Mouse (Mus musculus) liver, adult (tissue): ENCODE measurements around the gene Crcp.

ENCODE experiments used
- GATA4 ChIP-seq: IDR thresholded peaks from 2 replicates; pipeline ENCODE4 v1.6.1; 2014; ENCODE audit warnings: mild to moderate bottlenecking, low read length; ENCODE audit not compliant: insufficient replicate concordance

The Crcp gene

DNA sequence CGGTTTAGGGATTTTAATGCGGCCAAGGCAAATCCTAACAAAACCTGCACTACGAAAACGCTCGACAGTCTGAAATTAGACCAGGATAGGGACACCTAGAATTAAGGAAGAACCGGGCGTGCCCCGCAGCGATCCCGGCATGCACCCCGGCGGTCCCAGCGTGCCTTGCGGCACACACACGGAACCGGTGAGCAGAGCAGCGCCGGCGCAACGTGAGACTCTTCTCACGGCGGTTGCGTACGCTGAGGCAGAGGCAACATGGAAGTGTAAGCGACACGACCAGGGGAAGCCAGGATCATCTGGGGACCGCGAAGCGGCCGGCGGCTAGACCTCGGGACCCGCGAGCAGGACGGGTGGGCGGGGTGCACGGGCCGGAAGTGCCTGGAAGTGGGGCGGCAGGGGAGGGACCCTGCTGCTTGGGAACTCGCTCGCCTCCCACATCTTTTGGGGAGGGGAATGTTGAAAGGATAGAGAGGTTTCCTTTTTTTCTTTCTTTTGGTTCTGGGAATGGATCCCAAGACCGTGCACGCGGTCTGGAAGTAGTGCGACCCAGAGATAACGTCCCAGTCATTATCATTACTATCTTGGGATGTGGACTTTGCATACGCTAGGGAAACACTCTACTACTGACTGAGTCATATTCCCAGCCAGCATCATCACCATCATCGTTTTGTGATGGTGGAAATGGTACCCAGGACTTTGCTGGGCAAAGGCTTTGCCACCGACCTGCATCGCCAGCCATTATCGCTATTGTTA lies at the start of gene Crcp, which contains the start of gene Asl:
Gene Crcp (plus strand): TSS at position 149 of the 756 bp plus-strand sequence.
Gene Asl (minus strand): TSS at position 106 of the 756 bp plus-strand sequence.
- no peak; the same call in 1 of the 2 replicates for TF ChIP-seq GATA4

DNA sequence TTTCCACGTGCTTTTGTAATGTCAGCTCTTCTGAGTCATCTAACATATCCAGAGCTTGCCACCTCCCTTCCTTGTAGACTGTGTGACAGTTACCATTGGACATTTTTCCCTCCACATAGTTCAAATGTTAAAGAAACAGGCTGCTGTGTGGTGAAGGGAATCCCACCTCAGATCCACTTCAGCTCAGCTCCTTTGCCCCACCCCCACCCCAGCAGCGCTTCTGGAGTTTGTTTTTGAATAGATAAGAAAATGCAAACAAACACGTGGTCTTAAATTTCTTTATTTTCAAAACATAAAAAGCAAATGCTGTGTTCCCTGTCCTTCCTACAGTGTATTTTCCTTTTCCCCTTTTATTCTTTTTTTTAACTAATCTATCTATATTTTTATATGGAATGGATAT lies 48.9 kb upstream of the Crcp start:
- no peak for TF ChIP-seq GATA4

DNA sequence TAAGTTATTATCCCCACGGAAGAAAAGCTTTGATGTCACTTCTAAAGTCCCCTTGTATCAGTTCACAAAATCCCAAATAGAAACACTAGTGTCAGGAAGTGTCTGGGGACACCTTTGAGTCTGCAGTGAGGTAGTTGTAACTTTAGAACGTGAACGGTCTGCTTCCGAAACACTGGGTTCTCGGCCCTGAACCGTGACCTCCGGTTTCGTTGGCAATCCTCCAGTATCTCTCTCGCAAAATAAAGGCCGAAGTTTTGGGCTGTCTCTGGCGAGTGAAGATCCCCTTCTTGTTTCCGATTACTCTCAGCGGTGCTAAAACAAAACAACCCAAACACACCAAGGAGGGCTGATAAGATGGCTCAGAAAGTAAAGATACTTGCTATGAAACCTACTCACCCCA lies 39.7 kb upstream of the Crcp start:
- TF ChIP-seq GATA4 = no peak

DNA sequence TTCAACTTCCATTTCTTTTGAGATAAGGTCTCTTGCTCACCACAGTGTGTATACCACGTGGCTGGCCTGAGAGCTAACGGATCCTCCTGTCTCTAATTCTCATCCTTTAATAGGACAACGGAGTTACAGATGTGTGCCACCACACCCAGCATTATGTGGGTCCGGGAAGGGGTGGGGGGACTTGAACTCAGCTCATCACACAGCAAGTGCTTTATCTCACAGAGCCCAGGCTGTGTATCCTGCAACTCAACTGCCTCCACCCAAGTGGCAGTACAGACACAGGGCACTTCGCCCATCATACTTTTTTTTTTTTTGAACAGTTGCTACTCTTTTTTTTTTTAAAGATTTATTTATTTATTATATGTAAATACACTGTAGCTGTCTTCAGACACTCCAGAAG lies 37.2 kb upstream of the Crcp start:
- no peak for TF ChIP-seq GATA4

DNA sequence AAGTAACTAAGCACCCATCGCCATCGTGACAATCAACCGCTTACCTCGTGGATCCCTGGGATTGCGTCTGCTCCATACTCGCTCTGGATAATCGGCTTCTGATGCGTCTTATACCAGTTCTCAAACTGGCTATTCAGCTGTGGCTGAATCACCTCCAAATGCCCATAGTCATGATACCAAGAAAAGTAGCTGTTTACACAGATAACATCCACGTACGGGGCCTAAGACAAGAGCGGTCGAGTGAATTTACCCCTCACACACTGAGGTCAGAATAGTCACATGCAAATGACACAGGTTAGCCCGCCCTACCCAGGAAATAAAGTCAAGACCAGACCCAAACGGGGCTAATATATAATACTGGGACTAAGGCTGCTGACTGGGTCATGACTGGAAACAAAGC lies 35.7 kb upstream of the Crcp start:
- TF ChIP-seq GATA4 = no peak

DNA sequence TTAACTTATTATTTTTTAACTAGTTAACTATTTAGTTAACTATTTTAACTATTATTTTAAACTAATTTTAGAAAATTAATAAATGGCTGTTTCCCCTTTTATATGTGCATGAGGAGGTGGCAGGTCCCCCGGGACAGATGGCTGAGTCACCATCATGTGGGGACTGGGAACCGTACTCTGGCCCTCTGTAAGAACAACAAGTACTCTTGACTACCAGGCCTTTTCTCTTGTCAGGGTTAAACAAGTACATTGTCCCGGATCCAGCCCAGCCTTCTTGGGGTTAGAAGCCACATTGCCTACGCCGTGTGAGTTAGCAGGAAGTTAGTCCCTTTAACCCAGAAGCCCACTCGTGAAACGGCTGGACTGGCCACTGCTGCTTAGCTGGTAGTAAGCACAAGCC lies 34.1 kb upstream of the Crcp start:
- no peak for TF ChIP-seq GATA4

DNA sequence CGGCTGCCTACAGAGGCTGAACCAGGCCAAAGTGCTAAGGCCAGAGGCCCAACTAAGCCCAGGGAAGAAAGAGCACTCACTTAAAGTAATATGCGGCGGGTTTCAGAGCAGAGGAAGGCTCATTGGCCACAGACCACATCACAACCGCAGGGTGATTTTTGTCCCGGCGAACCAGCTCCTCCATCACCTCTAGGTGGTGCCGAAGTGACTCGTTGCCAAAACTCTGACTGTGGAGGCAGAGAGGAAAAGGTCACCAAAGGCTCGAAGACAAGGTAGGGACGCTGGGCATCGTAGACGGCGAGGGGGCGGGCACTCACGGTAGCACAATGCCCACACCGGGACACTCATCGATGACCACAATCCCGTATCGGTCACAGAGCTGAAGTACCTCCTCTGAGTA lies 31.4 kb upstream of the Crcp start:
- no peak for TF ChIP-seq GATA4

DNA sequence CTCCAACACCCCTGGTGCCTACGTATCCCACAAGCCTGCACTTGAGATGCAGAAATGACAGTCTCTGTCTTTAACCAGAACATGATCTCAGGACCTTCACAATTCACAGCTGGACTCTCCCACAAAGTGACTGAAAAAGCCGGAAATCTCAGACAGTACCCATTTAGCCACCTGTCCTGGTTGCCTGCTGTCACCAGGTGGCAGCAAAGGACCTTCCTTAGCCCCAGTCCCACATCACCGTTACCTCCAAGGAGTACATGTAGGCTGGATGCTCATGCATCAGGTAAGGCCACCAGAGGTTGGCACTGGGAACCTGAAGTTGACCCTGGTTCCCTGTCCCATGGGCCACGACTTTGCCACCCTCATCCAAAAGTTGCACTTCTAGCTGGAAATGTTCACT lies 30.0 kb upstream of the Crcp start:
- no peak for TF ChIP-seq GATA4

DNA sequence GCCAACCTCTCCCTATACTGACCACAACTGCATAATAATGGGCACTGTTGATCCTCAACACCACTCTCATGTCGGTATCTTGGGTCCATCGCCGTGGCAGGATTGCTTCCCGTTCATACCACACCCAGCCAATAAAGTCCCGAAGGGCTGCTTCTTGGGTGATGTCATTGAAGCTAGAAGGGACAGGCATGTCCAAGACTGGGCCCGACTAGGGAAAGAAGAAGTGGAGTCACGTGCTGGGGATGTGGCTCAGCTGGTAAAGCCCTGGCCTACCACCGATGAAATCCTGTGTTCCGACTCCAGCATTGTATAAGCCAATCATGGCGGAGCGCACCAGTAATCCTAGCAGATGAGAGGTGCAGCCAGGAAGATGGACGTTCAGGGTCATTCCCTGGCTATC lies 28.4 kb upstream of the Crcp start:
- no peak for TF ChIP-seq GATA4

DNA sequence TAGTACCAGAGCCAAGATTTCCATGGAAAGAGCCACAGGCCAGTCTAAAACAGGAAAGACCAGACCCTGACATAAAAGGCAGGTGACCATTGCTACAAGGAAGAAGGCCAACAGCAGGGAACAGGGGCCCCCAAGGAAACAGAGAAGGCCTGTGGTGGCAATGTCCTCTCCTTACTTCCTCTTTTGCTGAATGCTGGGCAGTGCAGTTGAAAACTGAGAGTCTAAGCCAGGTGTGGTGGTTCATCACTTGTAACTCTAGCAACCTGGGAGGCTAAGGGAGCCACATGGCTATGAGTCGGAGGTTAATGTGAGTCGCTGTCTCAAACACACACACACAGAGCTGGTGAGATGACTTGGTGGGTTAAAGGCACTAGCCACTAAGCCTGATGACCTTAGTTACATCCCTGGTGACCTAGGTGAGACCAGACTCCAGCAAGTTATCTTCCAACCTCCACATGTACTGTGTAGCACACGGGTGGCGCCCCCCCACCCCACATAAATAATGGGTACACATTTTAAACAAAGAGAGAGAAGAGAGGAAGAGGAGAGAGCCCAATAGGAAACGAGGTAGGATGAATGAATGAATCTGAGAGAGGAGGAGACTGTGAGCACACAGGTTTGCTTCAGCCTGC lies 27.6 kb upstream of the Crcp start:
- no peak for TF ChIP-seq GATA4

DNA sequence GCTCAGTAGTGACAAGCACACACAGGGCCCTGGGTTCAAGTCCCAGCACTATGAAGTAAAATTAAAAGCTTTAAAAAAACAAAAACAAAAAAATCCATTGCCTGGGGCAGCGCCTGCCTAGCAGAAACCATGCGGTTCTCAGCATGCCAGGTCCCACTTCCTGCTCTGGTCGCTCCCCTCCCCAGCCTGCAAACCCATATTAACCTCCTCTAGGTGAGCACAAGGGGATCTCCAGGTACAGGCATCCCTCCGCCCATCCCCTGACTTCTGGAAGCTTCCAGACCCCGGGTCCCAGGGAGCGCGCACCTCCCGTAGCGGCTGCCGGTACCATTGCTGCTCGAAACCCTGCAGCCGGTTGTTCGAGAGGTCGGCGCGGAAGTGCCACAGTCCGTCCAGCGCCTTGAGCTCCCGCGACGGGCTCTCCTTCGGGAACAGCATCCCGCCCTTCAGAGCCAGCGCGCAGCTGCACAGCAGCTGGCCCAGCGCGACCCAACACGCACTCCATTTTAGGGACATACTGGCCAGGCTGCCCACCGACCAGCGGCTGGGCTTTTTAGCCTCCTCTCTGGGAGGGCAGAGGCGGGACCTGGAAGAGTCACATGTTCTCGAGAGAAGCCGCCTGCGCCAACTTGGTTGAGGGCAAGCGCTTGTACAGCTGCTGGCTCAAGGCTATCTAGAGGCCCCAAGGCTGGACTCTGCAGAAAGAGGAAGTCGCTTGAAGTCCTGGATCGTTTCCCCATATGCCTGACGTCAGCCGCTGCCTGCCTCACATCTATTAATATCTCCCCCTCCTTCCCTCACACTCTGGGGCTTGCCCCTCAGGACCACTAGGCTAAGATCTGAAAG lies 26.6 kb upstream of the Crcp start, which contains the start of gene Gusb:
Gene Gusb (minus strand): TSS at position 749 of the 846 bp plus-strand sequence.
- TF ChIP-seq GATA4 = no peak

DNA sequence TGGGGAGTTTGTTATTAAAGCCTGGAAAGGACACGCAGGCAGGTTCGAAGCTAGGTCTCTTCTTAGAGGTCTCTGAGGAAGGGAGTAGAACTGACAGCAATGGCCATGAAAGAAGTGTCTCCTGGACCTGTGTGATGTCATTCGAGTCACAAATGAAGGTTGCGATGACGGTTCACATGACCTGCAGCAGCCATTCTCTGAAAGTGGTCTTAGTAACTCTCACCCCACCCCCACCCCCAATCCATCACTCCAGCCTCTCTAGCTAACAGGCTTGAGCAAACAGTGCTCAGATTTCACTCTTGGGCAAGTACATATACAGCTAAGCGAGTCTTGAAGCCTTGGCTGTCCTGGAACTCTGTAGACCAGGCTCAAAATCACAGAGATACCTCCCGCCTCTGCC lies 25.9 kb upstream of the Crcp start:
- TF ChIP-seq GATA4 = no peak

DNA sequence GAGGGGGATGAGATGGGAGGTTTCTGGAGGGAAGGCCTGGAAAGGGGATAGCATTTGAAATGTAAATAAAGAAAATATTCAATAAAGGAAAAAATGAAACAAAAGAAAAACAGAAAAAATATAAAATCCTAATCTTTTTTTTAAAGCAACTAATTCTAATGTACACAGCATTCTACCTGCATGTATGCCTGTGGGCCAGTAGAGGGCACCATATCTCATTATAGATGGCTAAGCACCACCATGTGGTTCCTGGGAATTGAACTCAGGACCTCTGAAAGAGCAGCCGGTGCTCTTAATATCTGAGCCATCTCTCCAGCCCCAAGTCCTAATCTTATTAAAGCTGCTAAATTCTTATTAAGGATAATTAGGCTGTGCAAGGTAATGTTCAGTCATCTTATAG lies 21.7 kb upstream of the Crcp start:
- TF ChIP-seq GATA4 = no peak

DNA sequence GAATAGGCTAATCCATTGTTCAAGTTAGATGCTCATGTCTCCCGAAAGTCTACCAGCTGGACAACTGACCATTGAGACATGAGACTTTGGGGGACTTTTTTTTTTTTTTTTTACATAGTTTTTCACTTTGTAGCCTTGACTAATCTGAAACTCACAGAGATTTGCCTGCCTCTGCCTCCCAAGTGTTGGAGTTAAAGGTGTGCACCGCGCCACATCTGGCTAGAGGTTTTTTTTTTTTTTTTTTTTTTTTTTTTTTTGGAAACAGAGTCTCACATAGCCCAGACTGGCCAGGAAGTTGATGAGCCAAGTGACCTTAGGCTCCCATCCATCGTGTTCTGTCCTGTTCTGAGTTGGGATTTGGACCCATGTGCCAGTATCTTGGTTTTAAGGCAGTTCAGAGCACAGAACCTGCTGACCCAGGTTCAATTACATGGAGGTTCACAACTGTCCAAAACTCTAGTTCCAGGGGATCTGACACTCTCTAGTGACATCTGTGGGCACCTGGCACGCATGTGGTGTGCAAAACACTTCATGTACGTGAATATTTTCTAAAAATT lies 21.0 kb upstream of the Crcp start:
- no peak for TF ChIP-seq GATA4

DNA sequence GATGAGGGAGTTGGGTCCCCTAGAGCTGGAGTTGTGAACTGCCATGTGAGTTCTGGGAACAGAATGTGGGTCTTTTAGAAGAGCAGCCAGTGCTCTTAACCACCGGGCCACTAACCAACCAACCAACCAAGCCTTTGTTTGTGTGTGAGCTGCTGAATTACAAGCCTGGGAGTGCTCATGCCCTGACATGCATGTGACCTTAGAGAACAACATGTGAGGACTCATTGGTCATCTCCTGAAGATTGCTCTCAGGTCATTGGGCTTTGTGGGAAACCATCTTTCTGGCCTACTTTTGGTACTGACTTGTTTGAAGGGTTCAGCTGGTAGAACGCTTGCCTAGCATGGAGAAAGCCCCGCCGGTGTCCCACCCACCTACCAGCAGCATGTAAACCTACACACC lies 19.3 kb upstream of the Crcp start:
- TF ChIP-seq GATA4 = no peak

DNA sequence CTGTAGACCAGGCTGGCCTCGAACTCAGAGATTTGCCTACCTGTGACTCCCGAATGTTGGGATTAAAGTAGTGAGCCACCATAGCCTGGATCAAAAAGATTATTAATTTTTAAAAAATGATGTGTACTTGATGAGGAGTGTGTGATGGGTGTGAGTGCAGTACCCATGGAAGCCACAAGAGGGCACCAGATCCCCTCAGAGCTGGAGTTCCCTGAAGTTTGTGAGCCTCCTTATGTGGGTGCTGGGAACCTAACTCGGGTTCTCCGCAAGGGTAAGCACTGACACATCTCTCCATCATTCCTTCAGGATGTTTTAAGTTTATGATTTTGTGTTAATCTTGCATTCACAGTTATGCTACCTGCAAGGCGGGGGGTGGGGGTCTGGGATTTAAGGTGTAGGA lies 18.1 kb upstream of the Crcp start:
- no peak for TF ChIP-seq GATA4

DNA sequence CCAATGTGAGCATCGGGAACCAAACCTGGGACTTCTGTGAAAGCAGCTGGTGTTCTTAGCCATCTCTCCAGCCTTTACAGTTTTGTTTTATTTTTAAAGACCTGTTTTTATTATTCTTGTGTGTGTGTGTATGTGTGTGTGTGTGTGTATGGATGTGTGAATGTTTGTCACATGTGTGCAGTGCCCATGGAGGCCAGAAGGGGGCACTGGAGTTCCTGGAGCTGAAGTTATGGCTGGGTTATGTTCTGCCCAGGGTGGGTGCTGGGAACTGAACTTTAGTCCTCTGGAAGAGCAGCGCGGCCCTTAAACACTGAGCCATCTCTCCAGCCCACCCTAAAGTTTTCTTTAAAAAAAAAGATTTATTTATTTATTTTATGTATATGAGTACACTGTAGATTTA lies 14.0 kb upstream of the Crcp start:
- TF ChIP-seq GATA4 = no peak
